Mouse (Mus musculus) kidney, adult 18-20 months (tissue): ENCODE results near the gene Atg16l1.
"Not testable (repeated sequence)": the region's sequence is repeated elsewhere in the genome, so short reads cannot be mapped to it uniquely, and the experiment has no call there.

Source experiments
- DNase-seq: peaks from one replicate; pipeline ENCODE4 v3.0.0; 2021

Atg16l1 gene

DNA sequence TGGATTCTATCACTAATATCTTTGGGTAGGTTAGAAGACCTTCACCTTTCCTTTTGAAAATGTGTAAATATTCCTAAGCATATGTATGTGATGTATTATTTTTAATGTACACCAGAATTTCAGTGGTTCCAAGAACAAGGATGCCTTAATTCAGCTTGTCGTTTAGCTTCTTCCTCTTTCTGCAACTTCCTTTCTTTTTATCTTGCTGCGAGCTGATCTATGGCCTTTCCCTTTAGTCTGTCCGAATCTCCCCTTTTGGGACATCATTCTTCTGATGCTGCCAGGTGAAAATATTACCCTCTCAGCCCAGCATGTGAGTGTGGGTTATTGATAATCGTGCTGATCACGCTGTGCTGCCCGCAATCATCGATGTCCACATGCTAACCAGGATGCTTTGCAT is 19.2 kb downstream of the Atg16l1 start:
- DNase-seq, result no peak

DNA sequence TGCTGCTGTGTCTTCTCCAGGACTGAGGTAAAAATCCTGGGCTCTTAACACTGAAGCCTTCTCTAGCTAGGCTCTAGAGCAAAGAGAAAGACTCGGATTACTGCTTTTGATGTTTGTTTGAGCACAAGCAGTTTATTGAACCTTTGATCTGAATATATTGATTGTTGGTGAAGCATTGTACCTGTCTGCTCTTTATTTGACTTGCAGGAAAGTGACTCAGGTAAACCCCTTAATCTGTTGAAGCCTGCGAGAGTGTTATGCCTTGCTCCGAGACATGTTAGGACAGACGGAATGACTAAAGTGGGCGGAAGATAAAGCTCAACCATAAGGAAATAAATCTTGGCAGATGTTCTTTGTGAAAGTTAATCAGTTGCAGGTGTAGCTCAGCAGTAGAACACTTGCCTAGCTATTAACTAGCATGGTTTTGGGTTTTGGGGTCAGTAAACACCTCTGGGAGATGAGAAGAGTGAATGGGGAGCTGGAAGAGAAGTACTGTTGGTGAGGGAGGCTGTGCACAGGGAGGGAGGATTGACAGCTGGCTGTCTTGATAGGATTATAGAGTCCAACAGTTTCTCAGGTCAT is 23.6 kb downstream of the Atg16l1 start:
- no peak for DNase-seq

DNA sequence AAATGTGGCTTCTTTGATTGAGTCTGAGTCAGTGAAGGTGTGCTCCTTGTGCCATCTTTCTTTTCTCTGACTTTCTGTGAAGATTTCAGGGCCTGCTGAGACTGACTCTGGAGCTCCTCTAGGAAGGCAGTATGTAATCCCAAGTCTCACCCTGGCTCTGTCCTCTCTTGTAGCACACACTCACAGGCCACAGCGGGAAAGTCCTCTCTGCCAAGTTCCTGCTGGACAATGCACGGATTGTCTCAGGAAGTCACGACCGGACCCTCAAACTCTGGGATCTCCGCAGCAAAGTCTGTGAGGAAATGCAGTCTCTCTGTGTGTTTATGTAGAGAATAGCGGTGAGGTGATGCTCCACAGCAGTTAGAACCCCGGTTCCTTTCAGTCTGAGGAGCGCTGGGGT is 30.0 kb downstream of the Atg16l1 start:
- no peak for DNase-seq

DNA sequence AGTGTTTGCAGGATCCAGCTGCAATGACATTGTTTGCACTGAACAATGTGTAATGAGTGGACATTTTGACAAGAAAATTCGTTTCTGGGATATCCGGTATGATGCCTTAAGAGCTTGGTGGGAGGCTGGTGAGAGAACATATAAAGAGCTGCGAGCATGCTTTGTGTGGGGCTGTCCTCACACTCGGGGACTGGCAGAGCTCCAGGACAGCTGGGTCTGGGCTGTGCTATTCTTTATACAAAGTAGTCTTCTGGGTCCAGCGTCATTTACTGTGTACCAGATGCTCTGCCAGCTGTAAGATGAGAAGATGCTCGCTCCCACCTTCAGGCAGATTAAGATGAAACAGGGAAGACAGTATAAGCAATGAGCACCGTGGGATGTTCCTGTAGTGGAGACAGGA is 30.6 kb downstream of the Atg16l1 start:
- no peak for DNase-seq

DNA sequence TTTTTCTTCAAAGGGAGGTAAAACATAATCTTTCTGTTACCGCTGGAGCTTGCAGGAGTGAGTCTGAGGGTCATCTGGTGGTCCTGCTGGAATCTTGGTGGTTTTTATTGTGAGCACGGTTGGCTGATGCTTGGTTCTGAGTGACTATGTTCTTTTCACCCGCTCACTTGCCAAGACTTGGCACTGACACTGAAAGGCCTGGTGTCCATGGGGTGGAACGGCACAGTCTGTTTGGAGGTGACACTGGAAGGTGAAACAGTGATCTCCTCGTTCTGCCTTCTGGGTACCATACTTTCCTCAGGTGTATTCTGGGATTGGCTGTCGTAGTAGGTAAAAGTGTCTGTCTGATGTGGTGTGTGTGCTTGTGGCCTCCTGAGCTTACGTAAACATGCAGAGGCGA is 34.0 kb downstream of the Atg16l1 start:
- no peak for DNase-seq

DNA sequence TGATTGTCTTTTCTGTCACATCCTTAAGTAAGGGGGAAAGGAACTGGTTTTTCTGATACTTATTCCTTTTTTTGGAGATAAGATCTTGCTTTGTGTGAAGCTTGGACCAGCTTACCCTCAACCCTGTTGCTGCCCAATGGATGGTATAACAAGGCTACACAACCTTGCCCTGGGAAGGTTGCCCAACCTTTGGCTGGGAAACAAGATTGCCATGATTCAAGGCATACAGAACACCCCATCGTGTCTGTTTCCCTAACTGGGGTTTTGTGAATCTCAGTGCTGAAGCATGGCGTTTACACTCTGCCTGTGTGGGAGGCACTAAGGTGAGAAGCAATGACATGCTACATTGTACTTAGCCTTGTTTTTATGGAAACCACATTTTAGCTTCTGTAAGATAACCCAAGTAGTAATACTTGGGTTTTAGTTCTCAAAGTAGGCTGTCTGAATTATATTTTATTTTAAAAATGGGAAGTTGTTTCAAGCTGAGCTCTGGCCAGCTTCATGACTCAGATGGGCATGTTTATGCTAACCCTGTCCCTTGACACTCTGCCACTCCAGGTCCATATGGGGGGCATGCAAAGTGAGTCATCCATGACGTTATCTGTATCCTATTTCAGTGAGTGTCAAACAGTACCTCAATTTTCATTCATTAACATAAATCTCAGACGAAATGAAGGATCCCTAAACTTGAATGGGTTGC is 36.9 kb downstream of the Atg16l1 start:
- no peak for DNase-seq

DNA sequence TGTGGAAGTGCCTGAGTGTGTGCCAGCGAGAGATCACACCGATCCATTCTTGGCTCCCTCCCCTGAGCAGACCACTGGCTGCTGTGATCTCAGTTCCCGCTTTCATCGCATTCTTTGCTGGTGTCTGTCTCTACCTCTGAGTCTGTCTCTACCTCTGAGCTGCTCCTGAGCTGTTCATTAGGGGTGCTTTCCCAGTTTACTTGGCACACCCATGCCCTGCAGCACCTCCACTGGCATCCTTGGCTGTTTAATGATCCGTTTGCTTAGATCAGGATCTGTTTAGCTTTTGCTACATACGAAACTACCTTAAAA is 37.4 kb downstream of the Atg16l1 start:
- DNase-seq, result no peak

DNA sequence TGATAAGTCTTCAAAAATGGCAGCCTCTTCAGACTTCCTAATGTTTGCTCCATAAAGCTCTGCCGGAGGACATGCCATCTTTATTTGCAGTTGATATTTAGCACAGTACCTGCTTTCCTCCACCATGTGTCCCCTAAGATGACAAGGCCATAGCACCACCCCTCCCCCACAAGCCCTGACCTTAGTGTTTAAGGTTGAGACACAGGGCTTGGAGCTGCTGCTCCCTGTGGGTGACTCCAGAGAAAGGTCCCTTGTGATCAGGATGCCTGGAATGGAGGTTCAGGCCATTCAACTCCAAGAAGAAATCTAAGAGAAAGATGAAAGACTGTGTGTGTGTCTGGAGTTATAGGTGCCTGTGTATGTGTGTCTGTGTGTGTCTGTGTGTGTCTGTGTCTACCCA is 42.0 kb downstream of the Atg16l1 start:
- no peak for DNase-seq

DNA sequence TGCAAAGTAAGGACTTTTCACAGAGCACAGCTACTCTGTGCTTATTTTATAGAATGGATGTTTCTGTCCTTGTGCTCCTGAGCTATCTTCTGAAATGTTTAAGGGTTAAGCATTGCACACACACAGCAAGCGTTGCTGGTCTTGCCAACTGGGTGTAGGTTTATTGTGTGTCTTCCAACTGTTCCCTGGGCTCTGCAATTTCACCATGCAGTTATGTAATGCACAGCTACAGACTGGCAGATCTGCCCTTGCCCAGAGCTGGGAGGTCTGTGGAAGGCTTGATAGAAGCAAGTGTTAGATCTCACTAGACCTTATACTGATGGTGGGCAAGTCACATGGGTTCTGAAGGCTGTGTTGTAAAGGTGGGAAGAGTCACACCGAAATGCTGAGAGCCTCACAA is 42.6 kb downstream of the Atg16l1 start:
- DNase-seq, result no peak

DNA sequence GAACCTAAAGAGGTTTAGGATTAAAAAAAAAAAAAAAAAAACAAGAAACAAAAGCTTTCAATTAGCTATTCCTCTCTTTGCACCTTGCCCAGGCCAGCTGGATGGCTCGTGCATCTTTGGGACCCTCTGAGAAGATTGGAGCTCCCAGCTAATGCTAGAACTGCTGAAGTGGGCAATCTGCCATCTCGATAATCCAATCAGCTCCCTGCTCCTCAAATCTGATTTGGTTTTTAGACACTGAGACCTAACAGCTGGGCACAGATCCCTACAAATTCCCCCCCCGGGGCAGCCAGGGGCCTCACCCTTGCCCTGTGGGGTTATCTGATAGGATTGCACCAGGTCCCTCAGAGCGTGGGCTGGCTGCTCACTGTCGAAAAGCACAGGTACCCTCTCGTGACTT is 47.9 kb downstream of the Atg16l1 start, which contains the start of gene Sag:
Gene Sag (plus strand): TSS at position 105 of the 400 bp plus-strand sequence.
- no peak for DNase-seq

DNA sequence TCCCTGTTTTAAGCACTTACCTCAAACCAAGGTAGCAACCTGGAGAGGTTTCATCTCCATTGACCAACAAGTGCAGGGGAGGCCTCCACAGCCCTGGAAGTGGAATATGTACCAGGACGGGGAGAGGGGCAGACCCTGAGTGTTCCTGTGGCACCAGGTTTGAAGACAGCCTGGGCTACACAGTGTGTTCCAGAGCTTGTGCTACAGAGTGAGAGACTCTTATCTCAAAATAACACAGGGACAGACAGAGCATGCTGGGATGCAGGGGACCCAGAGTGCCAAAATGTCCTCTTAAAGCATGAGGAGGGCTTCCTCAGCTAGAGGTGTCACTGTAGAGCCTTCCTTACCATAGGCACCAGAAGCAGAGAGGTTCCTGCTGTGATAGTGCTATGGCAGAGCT is 52.1 kb downstream of the Atg16l1 start:
- no peak for DNase-seq

DNA sequence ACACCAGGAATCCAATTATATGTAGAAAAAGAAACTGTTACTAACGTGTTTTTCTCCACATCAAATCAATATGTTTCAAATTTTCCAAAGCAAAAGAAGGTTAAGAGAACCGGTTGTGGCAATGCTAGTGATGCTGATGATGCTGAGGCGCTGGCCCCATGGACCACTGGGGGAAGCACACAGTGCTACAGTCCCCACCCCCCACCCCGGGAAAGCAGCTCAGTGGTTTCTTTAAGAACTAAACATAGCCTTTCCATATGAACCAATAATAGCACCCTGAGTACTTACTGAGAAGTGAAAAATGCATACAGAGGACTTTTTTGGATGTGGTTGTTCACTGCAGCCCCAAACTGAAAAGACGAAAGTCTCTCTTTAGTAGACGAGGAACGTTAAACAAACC is 55.7 kb downstream of the Atg16l1 start:
- DNase-seq, result no peak

DNA sequence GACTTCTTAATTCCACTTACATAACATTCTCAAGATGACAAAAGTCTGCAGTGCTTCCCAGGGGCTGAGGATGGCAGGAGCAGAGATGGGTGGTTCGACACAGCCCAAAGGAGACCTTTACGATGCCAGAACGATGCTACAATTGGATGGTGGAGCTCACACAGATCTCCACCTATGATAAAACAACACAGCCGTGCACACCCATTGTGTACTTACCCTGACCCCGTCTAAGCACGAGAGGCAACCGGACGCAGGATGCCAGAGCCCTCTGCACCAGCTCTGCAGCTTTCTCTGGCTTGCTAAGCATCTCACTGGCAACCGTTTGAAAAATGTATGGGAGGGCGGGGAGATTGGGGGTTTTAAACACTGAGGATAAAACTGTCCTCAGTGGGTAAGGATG is 56.4 kb downstream of the Atg16l1 start:
- DNase-seq, result no peak

DNA sequence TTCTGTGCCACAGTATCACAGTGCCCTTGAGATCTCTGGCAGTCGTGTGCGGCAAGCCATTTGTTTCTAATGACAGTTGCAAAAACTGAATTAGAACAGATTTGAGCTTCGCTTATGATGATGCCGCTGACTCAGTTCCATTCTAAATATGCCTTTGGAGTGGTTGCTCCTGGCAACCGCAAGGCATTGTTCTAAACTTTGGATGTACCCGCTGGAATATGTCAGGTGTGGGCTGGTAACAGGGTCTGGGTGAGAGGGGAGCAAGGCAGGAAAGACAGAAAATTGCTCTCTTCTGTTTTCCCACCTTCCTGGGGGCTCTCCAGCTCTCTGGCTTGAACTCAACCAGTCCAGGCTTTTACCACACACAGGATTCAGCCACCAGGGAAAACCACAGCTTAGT is 57.5 kb downstream of the Atg16l1 start:
- DNase-seq, result no peak

DNA sequence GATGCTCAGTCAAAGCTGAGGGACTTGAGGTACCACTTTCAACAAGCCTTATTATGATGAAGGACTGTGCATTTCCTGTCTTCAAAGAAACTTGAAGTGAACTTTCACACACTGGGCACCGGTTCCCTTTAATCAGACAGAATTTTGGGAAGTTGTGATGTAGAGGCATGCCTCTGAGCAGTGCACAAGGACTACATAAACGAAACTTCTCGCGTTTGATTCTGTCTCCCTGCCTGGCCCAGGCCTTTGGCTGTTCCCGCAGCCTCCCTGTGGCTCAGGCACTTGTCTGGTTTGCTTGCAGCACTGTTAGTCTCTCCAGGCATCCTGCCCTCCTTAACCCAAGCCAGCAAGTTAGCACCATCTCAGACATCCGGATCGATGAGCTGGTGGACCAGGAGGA is 58.0 kb downstream of the Atg16l1 start:
- no peak for DNase-seq

DNA sequence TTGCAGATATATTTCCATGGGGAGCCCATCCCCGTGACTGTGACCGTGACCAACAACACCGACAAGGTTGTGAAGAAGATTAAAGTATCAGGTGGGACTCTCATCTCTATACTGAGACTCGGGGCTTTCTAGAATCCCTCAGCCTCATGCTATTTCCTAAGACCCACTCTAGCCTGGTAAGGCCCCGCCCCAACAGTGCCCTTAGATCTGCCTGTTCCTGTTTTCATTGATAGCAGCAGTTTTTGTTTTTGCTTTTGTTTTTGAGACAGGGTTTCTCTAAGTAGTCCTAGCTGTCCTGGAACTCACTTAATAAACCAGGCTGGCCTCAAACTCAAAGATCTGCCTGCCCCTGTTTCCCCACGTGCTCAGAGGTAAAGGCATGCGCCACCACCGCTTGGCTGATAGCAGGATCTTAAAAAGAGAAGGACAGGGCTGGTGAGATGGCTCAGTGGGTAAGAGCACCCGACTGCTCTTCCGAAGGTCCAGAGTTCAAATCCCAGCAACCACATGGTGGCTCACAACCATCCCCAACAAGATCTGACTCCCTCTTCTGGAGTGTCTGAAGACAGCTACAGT is 68.8 kb downstream of the Atg16l1 start:
- no peak for DNase-seq

DNA sequence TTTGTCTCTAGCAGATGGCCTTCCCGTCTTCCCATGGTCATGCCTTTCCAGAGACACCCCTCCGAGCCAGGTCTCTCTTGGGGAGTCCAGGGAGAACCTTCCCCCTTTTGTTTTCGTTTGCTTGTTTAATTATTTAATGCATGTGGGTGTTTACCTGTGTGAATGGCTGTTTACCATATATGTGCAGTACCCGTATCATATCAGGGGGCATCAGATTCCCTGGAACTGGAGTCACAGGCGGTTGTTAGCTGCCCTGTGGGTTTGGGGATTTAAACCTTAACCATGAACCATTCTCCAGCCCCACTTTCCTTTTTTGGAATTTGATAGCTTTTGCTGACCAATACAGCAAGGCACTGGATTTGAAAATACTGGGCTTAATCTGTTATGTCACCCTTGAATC is 69.6 kb downstream of the Atg16l1 start:
- DNase-seq, result no peak

DNA sequence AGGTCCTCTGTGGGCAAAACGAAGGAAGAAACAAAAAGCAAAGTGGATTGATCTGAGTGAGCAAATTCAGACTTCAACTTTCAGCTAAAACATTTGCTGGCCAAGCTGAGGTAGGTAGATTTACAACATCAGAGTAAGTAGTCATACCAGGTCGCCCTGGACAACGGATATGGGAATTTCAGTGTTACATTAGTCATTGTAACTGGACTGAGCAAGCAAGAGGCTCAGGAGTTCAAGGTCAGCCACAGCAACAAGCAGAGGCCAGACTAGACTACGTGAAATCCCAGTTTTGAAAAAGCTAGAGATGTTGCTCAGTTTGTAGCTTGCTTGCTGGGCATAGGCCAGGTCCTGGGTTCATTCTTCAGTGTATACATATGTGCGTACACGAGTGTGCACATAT is 70.3 kb downstream of the Atg16l1 start:
- DNase-seq, result no peak

DNA sequence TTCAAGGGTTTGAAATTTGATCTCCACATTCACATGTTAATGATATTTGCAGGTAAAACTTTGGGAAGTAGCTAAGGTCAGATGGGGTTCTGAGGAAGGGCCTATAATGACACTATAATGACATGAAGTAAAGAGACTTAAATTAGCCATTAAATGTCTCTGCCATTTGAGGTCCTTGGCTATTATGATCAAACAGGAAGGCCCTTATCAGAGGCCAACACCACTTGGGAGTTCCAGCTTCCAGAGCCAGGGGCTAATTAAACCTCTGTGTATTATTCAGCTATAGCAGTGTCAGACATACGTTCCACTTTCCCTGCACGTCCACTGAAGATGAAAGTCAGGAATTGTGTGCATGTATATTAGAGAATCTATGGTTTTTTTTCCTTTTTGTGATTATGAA is 70.8 kb downstream of the Atg16l1 start:
- no peak for DNase-seq

DNA sequence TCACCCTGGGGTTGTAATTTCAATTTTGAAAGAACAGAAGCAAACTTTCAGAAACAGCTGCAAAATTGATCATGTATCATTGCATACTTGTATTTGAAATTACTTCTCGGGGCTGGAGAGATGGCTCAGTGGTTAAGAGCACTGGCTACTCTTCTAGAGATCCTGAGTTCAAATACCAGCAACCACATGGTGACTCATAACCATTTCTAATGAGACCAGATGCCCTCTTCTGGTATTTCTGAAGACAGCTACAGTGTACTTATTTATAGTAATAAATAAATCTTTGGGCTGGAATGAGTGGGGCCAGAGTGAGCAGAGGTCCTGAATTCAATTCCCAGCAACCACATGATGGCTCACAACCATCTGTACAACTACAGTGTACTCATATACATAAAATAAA is 71.8 kb downstream of the Atg16l1 start:
- DNase-seq, result not testable (repeated sequence)

DNA sequence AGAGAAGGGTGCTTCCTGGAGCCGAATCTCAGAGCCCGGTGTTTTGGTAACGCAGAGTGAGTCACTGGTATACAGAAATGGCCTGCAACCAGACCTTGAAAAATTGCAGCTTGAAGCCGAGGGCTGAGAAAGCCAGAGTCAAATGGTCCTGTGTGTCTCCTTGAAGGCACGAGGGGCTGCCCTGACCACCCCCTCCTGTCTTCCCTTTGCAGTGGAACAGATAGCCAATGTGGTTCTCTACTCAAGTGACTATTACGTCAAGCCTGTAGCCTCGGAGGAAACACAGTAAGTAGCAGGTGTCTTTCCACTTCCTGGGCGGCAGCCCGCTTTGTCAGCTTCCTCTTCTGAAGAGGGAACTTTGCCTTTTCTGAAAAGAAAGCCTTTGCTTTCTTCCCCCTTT is 72.5 kb downstream of the Atg16l1 start:
- DNase-seq, result no peak

DNA sequence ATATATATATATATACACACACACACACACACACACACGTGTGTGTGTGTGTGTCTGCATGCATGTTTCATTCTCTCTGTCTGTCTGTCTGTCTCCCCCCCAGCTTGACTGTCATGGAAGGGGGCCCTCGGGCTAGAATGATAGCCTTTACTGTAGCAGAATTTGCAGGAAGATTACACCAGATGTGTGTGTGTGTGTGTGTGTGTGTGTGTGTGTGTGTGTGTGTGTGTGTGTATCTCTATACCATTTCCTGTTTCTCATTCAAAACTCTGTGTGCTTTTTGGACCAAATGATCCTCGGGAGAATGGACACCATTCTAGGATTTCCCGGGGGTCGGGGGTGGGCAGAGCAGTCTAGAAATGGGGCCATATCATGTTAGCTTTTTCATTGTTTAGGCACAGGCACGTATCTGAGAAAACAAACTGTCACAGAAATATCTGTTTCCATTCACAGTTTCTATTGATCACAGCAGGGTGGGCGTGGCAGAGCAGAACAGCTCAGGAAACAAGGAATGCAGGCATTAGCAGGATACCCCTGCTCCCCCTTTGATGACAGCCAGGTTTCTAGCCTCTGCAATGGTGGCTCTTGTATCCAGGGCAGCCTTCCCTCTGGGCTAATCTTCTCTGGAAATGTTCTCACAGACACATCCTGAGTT is 73.4 kb downstream of the Atg16l1 start:
- no peak for DNase-seq

DNA sequence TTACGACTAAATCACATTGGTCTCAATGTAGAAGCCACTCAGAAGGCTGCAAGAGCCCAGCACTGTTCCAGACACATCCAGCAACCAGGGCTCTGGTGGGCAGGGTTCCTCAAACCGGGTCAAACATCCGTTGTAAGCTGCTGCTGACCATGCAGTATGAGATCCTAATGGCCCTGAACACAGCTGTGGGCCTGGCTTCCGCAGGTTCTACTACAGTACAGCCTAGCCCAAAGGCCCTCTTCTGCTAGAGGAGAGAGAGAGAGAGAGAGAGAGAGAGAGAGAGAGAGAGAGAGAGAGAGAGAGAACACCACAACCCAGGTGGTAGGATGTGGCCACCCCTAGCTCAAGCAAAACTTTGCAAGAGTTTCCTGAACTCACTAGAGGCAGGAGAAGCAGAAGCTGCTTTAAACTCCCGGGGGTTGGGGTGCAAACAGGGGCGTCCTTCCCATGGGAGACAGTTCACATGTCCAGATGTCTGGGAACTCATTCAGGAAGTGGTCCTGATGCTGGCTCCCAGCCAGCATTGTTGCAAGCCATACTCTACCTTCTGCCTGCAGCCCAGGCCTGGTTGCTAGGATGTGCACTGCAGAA is 74.0 kb downstream of the Atg16l1 start:
- no peak for DNase-seq

DNA sequence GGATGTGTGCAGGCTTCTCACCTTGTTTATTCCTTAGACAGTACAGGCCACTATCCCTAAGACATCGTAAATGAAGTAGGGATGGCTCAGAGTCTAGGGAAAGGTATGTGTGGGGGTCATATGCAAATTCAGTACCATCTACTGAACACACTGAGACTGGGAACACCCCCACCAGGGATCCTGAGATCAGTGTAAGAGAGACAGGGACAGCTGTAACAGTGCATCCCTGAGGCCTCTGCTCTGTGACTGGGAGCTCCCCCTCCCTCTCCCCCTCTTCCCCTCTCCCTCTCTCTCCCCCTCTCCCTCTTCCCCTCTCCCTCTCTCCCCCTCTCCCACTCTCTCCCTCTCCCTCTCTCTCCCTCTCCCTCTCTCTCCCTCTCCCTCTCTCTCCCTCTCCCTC is 80.8 kb downstream of the Atg16l1 start:
- DNase-seq, result no peak
